Mouse (Mus musculus) bone marrow, adult 2 months (tissue): ENCODE results near the gene Cpb1. TPM values are rescaled to one million over a fixed set of nuclear protein-coding genes. Genes with fewer than 3 reads are reported as not detected.
A peak's percentile ranks its signal among the peaks of the same experiment; 100 is the strongest.

Experiments
- H3K27ac ChIP-seq: fragments of 200-500 bp; 2 replicates; pipeline ENCODE4 v1.5.1; 2012; ENCODE audit warnings: low read depth, mild to moderate bottlenecking, control low read depth, inconsistent platforms, low read length; ENCODE audit not compliant: control insufficient read depth, poor library complexity, insufficient read depth
- H3K4me1 ChIP-seq: fragments of 200-500 bp; 2 replicates; pipeline ENCODE4 v1.6.1; 2011; ENCODE audit warnings: low read length; ENCODE audit not compliant: control insufficient read depth, insufficient read depth
- H3K4me3 ChIP-seq: fragments of 200-500 bp; replicated peaks from 2 replicates; pipeline ENCODE3; 2011; ENCODE audit warnings: mild to moderate bottlenecking, low read depth, low read length, control low read depth; ENCODE audit not compliant: control insufficient read depth
- CTCF ChIP-seq: fragments of 200-500 bp; IDR thresholded peaks from 2 replicates; pipeline ENCODE4 v1.5.1; 2011; ENCODE audit warnings: low read length, control low read depth; ENCODE audit not compliant: control insufficient read depth, insufficient read depth
- POLR2A ChIP-seq: fragments of 200-500 bp; IDR thresholded peaks from 2 replicates; pipeline ENCODE4 v1.6.1; 2011; ENCODE audit warnings: low read depth, mild to moderate bottlenecking, control low read depth, low read length, borderline replicate concordance; ENCODE audit not compliant: control insufficient read depth
- WGBS: fragments of 180-500 bp; shearing (Covaris S2); methylation state at CpG from one replicate; pipeline ENCODE4 v1.1.7; 2018; 5-methylcytosine and 5-hydroxymethylcytosine counted together
- polyA plus RNA-seq: library from polyadenylated mRNA; stranded (reverse); fragments of >200 nt; gene quantifications from 2 replicates; pipeline ENCODE4 v1.2.4, GENCODE M21; 2011; ENCODE audit warnings: low replicate concordance; ENCODE audit not compliant: missing spikeins, insufficient read depth, insufficient read length

Gene Cpb1
- polyA plus RNA-seq, 1 experiment = 1.1 TPM

DNA sequence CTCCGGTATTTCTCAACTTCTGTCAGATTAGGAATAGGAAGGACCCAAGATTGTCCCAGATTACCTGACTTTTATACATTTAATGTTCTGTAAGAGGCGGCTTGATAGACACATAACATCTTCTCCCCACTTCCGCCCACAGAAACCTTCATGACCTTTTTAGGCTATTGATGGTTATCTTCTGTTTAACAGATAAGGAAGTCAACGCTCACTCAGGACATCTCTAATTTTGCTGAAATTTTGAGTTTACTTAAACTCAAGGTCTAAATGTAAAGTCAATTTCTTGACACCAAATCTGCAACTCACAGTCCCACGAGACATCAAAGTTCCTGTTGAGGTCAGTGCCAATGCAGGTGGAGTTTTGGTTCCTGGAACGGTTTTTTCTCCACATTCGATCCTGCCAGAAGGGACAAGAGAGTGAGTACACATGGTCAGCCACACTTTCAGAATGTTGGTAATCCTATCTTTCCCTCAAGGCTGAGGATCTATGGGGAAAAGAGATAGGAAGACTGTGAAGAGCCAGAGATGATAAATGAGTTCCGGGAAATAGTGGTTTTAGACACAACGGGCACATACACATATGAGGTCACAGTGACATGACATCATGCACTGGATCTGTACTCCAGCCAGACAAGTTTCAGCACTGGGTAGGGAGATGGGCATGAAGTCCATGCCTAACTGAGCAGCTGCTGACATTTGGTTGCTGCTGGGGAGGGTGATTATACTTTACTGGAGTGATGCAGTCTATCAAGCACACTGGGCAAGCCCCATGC, 52.4 kb downstream of the Cpb1 start:
- WGBS = 33% methylated on average over 9 of the region's 9 CpGs
- Histone ChIP-seq H3K4me1 (no peaks in the 10 kb centered on the region; the same call in 1 of the 2 replicates), H3K4me3 (no peak overlapping the region), H3K27ac (no peak overlapping the region)
- TF ChIP-seq CTCF (no peak), POLR2A (no peak)

DNA sequence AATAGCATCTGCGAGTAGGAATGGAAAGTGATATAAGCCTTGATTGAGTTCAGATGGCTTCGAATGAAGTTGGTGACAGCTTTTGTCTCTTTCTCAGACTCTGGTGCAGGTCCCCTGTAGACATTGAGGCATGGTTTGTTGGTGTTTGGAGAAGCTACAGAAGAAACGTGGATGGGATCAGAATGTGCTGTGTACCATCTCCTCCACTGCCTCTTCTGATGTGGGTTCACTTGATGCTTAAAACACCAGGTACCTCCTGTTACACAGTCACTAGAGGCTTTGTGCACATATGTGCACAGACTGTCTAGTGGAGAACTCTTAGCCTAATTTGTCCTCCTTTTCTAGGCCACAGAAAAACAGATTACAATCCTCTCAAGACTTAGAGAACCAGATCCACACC, 53.4 kb downstream of the Cpb1 start:
- Histone ChIP-seq H3K4me1 (no peaks in the 10 kb centered on the region; the same call in 1 of the 2 replicates), H3K27ac (no peak overlapping the region), H3K4me3 (no peak overlapping the region)
- 65% methylated on average over 3 of the region's 3 CpGs for WGBS
- TF ChIP-seq CTCF (no peak), POLR2A (no peak)

DNA sequence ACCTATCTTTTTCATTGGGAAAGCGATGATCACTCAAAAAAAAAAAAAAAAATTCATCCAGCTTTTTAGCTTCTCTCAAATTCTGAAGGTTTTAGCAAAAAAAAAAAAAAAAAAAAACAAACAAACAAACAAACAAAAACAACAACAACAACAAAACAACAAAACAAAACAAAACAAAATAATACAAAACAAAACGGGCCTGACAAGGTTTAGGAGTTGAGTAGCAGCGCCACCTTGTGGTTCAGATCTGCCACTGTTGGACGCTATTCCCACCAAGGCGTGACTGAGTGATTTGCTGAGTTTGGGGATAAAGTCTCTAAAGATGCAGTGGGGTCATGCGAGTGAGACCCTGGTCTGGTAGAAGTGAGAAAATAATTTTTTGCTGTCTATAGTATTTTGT, 76.7 kb downstream of the Cpb1 start:
- Histone ChIP-seq H3K27ac (no peak overlapping the region), H3K4me1 (no peaks in the 10 kb centered on the region; the same call in 1 of the 2 replicates), H3K4me3 (no peak overlapping the region)
- TF ChIP-seq POLR2A (no peak), CTCF (peak; percentile 85)
- WGBS = 23% methylated on average over 6 of the region's 6 CpGs

Other genes with a start within 250 kb of the Cpb1 start
- gene Hps3, start 240.4 kb downstream of the Cpb1 start, polyA plus RNA-seq = 12.8 and 19.1 TPM in 2 replicates
- 14.5 and 17.8 TPM in 2 replicates for gene Hltf, start 217.9 kb downstream of the Cpb1 start, polyA plus RNA-seq
- gene Gyg, start 120.4 kb downstream of the Cpb1 start, polyA plus RNA-seq = 11.7 and 25.4 TPM in 2 replicates
- 0.90 and 2.1 TPM in 2 replicates for gene Cpa3, start 33.6 kb downstream of the Cpb1 start, polyA plus RNA-seq
- not detected in 2 replicates for gene Agtr1b, start 91.4 kb upstream of the Cpb1 start, polyA plus RNA-seq